Mouse (Mus musculus): ENCODE data around the gene Lsm12. TPM values are rescaled to one million over a fixed set of nuclear protein-coding genes. Genes with fewer than 3 reads are reported as not detected.
A peak's percentile ranks its signal among the peaks of the same experiment; 100 is the strongest.

Gene Lsm12
- polyA plus RNA-seq, 2 experiments: 40.0 to 83.8 TPM

- H3K9me3 ChIP-seq (ENCODE audit: control insufficient read depth, low read length): no peaks in the 10 kb centered on the region
- no peak overlapping the region for H3K4me3 ChIP-seq (replicated peaks; ENCODE audit: low read length)
- WGBS: 72% methylated on average over 3 of the region's 3 CpGs
- H3K36me3 ChIP-seq (ENCODE audit: control insufficient read depth, insufficient read depth, low read length): peaks cover 28% of the 10 kb centered on the region
- peaks cover 26% of the 10 kb centered on the region for H3K4me1 ChIP-seq (ENCODE audit: control insufficient read depth, insufficient read depth, low read length)
- ATAC-seq (ENCODE audit: low FRiP score, low read depth): no peak
- H3K9ac ChIP-seq (ENCODE audit: low read depth, low read length, severe bottlenecking): no peak overlapping the region
- DNase-seq (ENCODE audit: low spot score): no peak
- no peaks in the 10 kb centered on the region for H3K27me3 ChIP-seq (ENCODE audit: control insufficient read depth, insufficient read depth, low read length)
- H3K27ac ChIP-seq (replicated peaks; ENCODE audit: low read depth, low read length): no peak overlapping the region
- TF ChIP-seq POLR2A (IDR thresholded peaks at IDR 0.05; ENCODE audit: borderline replicate concordance, extremely low read depth, insufficient read depth, insufficient read length): no peak
- H3K4me2 ChIP-seq (replicated peaks; ENCODE audit: low read depth, low read length, severe bottlenecking): no peak overlapping the region
Observed at GRCm38 (mm10) chr11:102210185-102210584, 25.1 kb upstream of the Lsm12 start.

- ATAC-seq (ENCODE audit: low FRiP score, low read depth) (no peak), DNase-seq (ENCODE audit: low spot score) (no peak)
- 13% methylated on average over 2 of the region's 2 CpGs for WGBS
- Histone ChIP-seq H3K4me3 (replicated peaks; ENCODE audit: low read length) (no peak overlapping the region), H3K36me3 (ENCODE audit: control insufficient read depth, insufficient read depth, low read length) (peaks cover 33% of the 10 kb centered on the region), H3K27ac (replicated peaks; ENCODE audit: low read depth, low read length) (no peak overlapping the region), H3K27me3 (ENCODE audit: control insufficient read depth, insufficient read depth, low read length) (no peaks in the 10 kb centered on the region), H3K9me3 (ENCODE audit: control insufficient read depth, low read length) (no peaks in the 10 kb centered on the region), H3K4me1 (ENCODE audit: control insufficient read depth, insufficient read depth, low read length) (peaks cover 22% of the 10 kb centered on the region), H3K9ac (ENCODE audit: low read depth, low read length, severe bottlenecking) (no peak overlapping the region), H3K4me2 (replicated peaks; ENCODE audit: low read depth, low read length, severe bottlenecking) (no peak overlapping the region)
- no peak for TF ChIP-seq POLR2A (IDR thresholded peaks at IDR 0.05; ENCODE audit: borderline replicate concordance, extremely low read depth, insufficient read depth, insufficient read length)
Observed at GRCm38 (mm10) chr11:102209742-102210141, 24.6 kb upstream of the Lsm12 start.

GRCm38 (mm10) chr11:102208846-102209245 is 23.8 kb upstream of the Lsm12 start:
- H3K9ac ChIP-seq (ENCODE audit: low read depth, low read length, severe bottlenecking): no peak overlapping the region
- H3K27ac ChIP-seq (replicated peaks; ENCODE audit: low read depth, low read length): no peak overlapping the region
- H3K4me3 ChIP-seq (replicated peaks; ENCODE audit: low read length): no peak overlapping the region
- no peak for DNase-seq (ENCODE audit: low spot score)
- H3K9me3 ChIP-seq (ENCODE audit: control insufficient read depth, low read length): no peaks in the 10 kb centered on the region
- 46% methylated on average over 4 of the region's 4 CpGs for WGBS
- no peak for TF ChIP-seq POLR2A (IDR thresholded peaks at IDR 0.05; ENCODE audit: borderline replicate concordance, extremely low read depth, insufficient read depth, insufficient read length)
- peaks cover 17% of the 10 kb centered on the region for H3K4me1 ChIP-seq (ENCODE audit: control insufficient read depth, insufficient read depth, low read length)
- no peak overlapping the region for H3K4me2 ChIP-seq (replicated peaks; ENCODE audit: low read depth, low read length, severe bottlenecking)
- peaks cover 38% of the 10 kb centered on the region for H3K36me3 ChIP-seq (ENCODE audit: control insufficient read depth, insufficient read depth, low read length)
- H3K27me3 ChIP-seq (ENCODE audit: control insufficient read depth, insufficient read depth, low read length): no peaks in the 10 kb centered on the region
- ATAC-seq (ENCODE audit: low FRiP score, low read depth): no peak

GRCm38 (mm10) chr11:102207825-102208777 is 23.0 kb upstream of the Lsm12 start:
- ATAC-seq (ENCODE audit: low FRiP score, low read depth) (peak; percentile 27; the same call in 1 of the 2 replicates), DNase-seq (ENCODE audit: low spot score) (peak; percentile 56)
- no peaks in the 10 kb centered on the region for H3K9me3 ChIP-seq (ENCODE audit: control insufficient read depth, low read length)
- no peak overlapping the region for H3K4me2 ChIP-seq (replicated peaks; ENCODE audit: low read depth, low read length, severe bottlenecking)
- H3K27ac ChIP-seq (replicated peaks; ENCODE audit: low read depth, low read length): no peak overlapping the region
- peaks cover 42% of the 10 kb centered on the region for H3K36me3 ChIP-seq (ENCODE audit: control insufficient read depth, insufficient read depth, low read length)
- no peak overlapping the region for H3K4me3 ChIP-seq (replicated peaks; ENCODE audit: low read length)
- no peaks in the 10 kb centered on the region for H3K27me3 ChIP-seq (ENCODE audit: control insufficient read depth, insufficient read depth, low read length)
- H3K4me1 ChIP-seq (ENCODE audit: control insufficient read depth, insufficient read depth, low read length): peaks cover 17% of the 10 kb centered on the region
- 56% methylated on average over 11 of the region's 11 CpGs for WGBS
- no peak for TF ChIP-seq POLR2A (IDR thresholded peaks at IDR 0.05; ENCODE audit: borderline replicate concordance, extremely low read depth, insufficient read depth, insufficient read length)
- H3K9ac ChIP-seq (ENCODE audit: low read depth, low read length, severe bottlenecking): no peak overlapping the region

- no peak overlapping the region for H3K4me3 ChIP-seq (replicated peaks; ENCODE audit: low read length)
- no peak for TF ChIP-seq POLR2A (IDR thresholded peaks at IDR 0.05; ENCODE audit: borderline replicate concordance, extremely low read depth, insufficient read depth, insufficient read length)
- peaks cover 57% of the 10 kb centered on the region for H3K36me3 ChIP-seq (ENCODE audit: control insufficient read depth, insufficient read depth, low read length)
- H3K4me2 ChIP-seq (replicated peaks; ENCODE audit: low read depth, low read length, severe bottlenecking): no peak overlapping the region
- no peak for DNase-seq (ENCODE audit: low spot score)
- no peak for ATAC-seq (ENCODE audit: low FRiP score, low read depth)
- H3K27ac ChIP-seq (replicated peaks; ENCODE audit: low read depth, low read length): no peak overlapping the region
- H3K4me1 ChIP-seq (ENCODE audit: control insufficient read depth, insufficient read depth, low read length): peaks cover 12% of the 10 kb centered on the region
- WGBS: 78% methylated on average over 16 of the region's 30 CpGs
- no peaks in the 10 kb centered on the region for H3K27me3 ChIP-seq (ENCODE audit: control insufficient read depth, insufficient read depth, low read length)
- H3K9me3 ChIP-seq (ENCODE audit: control insufficient read depth, low read length): no peaks in the 10 kb centered on the region
- no peak overlapping the region for H3K9ac ChIP-seq (ENCODE audit: low read depth, low read length, severe bottlenecking)
Observed at GRCm38 (mm10) chr11:102206481-102206880, 21.4 kb upstream of the Lsm12 start.
